Mouse (Mus musculus) pancreas, adult 10 weeks (tissue): ENCODE results near the gene Pfn5. TPM values are rescaled to one million over a fixed set of nuclear protein-coding genes. Genes with fewer than 3 reads are reported as not detected.

Experiments
- polyA plus RNA-seq: library from polyadenylated mRNA; stranded (reverse); fragments of 350-450 nt; fragmentation: Illumina TruSeq; extraction: RNeasy Lipid Tissue Mini Kit (QIAGEN cat#74804); gene quantifications from one replicate; pipeline ENCODE4 v1.2.3, GENCODE M21; 2015; ENCODE audit warnings: low read depth, low replicate concordance; ENCODE audit not compliant: insufficient read depth

Gene Pfn5
- not detected for polyA plus RNA-seq

DNA sequence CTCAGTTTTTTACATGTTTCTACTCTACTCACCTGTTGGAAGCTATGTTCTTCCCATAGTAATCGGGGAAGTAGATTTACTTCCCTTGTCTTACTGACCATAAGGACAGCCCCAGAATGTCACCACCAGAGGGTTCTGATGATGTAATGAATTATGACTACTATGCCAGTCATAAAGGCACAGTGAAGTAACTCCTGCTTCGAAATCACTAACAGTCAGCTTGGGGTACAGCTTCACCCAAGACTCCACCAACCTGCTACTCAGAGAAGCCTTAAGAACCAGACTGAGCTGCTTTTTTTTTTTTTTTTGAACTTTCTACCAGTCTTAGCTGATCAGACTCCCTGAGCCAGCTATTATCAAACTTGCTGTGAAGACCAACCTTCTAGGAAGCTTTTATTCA, at the start of gene Pfn5, which contains the start of gene Asb12:
TSS of gene Pfn5 (plus strand) at position 218 of the 400 bp plus-strand sequence.
TSS of gene Asb12 (minus strand) at position 101 of the 400 bp plus-strand sequence.

Other genes with a start within 250 kb of the Pfn5 start
- gene Amer1, start 113.2 kb upstream of the Pfn5 start, polyA plus RNA-seq: 1.4 TPM
- gene Asb12, start 117 bp upstream of the Pfn5 start, polyA plus RNA-seq: not detected
- 1.1 TPM for gene Zc4h2, start 100.4 kb downstream of the Pfn5 start, polyA plus RNA-seq
- gene Zc3h12b, start 153.6 kb downstream of the Pfn5 start, polyA plus RNA-seq: 0.37 TPM